Mouse (Mus musculus) limb, embryonic 10.5 days (tissue): ENCODE results near the gene Chmp4b. TPM values are rescaled to one million over a fixed set of nuclear protein-coding genes. Genes with fewer than 3 reads are reported as not detected.

Experiments used
- DNase-seq: peaks from one replicate; pipeline ENCODE4 v3.0.0-alpha.2; 2017; ENCODE audit warnings: low spot score
- H3K27ac ChIP-seq: fragments of 300-500 bp; sonication (generic); 2 replicates; pipeline ENCODE4 v1.5.1; 2016; ENCODE audit warnings: mild to moderate bottlenecking
- H3K27me3 ChIP-seq: fragments of 300-500 bp; sonication (generic); 2 replicates; pipeline ENCODE4 v1.6.1; 2016; ENCODE audit warnings: low read depth, mild to moderate bottlenecking; ENCODE audit not compliant: poor library complexity, severe bottlenecking
- H3K36me3 ChIP-seq: fragments of 300-500 bp; sonication (generic); 2 replicates; pipeline ENCODE4 v1.6.1; 2016; ENCODE audit warnings: mild to moderate bottlenecking, moderate library complexity
- H3K4me1 ChIP-seq: fragments of 300-500 bp; sonication (generic); 2 replicates; pipeline ENCODE4 v1.6.1; 2016
- H3K4me3 ChIP-seq: fragments of 300-500 bp; sonication (generic); 2 replicates; pipeline ENCODE4 v1.5.1; 2016; ENCODE audit warnings: mild to moderate bottlenecking, moderate library complexity
- H3K9me3 ChIP-seq: fragments of 300-500 bp; sonication (generic); replicated peaks from 2 replicates; pipeline ENCODE4 v1.6.1; 2016; ENCODE audit warnings: mild to moderate bottlenecking
- WGBS: fragments of 180-500 bp; shearing (Covaris S2); methylation state at CpG from one replicate; pipeline ENCODE4 v1.1.7; 2016; 5-methylcytosine and 5-hydroxymethylcytosine counted together
- polyA plus RNA-seq: library from polyadenylated mRNA; unstranded; fragments of >200 nt; fragmentation: Nextera tagmentation; extraction: Ambion mirVana; gene quantifications from 2 replicates; pipeline ENCODE4 v1.2.1, GENCODE M21; 2016

The Chmp4b gene
- polyA plus RNA-seq, 1 experiment from 2014 or later: 14.6 TPM

GRCm38 (mm10) chr2:154650404-154650803, 1.1 kb upstream of the Chmp4b start:
- Histone ChIP-seq H3K27me3 (no peaks in the 10 kb centered on the region), H3K9me3 (no peaks in the 10 kb centered on the region), H3K4me1 (0 out of 2 replicates have a peak, but pooled peaks cover 5% of the 10 kb centered on the region), H3K4me3 (no peak overlapping the region), H3K27ac (no peak overlapping the region), H3K36me3 (peaks cover 7% of the 10 kb centered on the region)
- WGBS: 90% methylated on average over 3 of the region's 3 CpGs
- DNase-seq: no peak

GRCm38 (mm10) chr2:154654976-154655375, 3.5 kb downstream of the Chmp4b start:
- H3K9me3 ChIP-seq: no peaks in the 10 kb centered on the region
- no peak overlapping the region for H3K27ac ChIP-seq
- DNase-seq: no peak
- H3K36me3 ChIP-seq: peaks cover 6% of the 10 kb centered on the region; the same call in 1 of the 2 replicates
- H3K4me1 ChIP-seq: peaks cover 30% of the 10 kb centered on the region
- 94% methylated on average over 12 of the region's 12 CpGs for WGBS
- H3K27me3 ChIP-seq: no peaks in the 10 kb centered on the region
- H3K4me3 ChIP-seq: no peak overlapping the region

- WGBS: 64% methylated on average over 2 of the region's 2 CpGs
- Histone ChIP-seq H3K27ac (peak overlapping the region; percentile 93), H3K36me3 (peaks cover 16% of the 10 kb centered on the region), H3K4me3 (peak overlapping the region; percentile 97), H3K9me3 (no peaks in the 10 kb centered on the region), H3K4me1 (peaks cover 30% of the 10 kb centered on the region), H3K27me3 (no peaks in the 10 kb centered on the region)
- no peak for DNase-seq
Measured at GRCm38 (mm10) chr2:154655878-154656414, 4.4 kb downstream of the Chmp4b start.

GRCm38 (mm10) chr2:154656710-154657485, 5.4 kb downstream of the Chmp4b start:
- no peaks in the 10 kb centered on the region for H3K9me3 ChIP-seq
- 1% methylated on average over 67 of the region's 67 CpGs for WGBS
- H3K27me3 ChIP-seq: no peaks in the 10 kb centered on the region
- peaks cover 30% of the 10 kb centered on the region for H3K4me1 ChIP-seq
- H3K27ac ChIP-seq: peak overlapping the region; percentile 93
- peak; percentile 94 for DNase-seq
- H3K36me3 ChIP-seq: peaks cover 25% of the 10 kb centered on the region
- peak overlapping the region; percentile 97 for H3K4me3 ChIP-seq

DNA sequence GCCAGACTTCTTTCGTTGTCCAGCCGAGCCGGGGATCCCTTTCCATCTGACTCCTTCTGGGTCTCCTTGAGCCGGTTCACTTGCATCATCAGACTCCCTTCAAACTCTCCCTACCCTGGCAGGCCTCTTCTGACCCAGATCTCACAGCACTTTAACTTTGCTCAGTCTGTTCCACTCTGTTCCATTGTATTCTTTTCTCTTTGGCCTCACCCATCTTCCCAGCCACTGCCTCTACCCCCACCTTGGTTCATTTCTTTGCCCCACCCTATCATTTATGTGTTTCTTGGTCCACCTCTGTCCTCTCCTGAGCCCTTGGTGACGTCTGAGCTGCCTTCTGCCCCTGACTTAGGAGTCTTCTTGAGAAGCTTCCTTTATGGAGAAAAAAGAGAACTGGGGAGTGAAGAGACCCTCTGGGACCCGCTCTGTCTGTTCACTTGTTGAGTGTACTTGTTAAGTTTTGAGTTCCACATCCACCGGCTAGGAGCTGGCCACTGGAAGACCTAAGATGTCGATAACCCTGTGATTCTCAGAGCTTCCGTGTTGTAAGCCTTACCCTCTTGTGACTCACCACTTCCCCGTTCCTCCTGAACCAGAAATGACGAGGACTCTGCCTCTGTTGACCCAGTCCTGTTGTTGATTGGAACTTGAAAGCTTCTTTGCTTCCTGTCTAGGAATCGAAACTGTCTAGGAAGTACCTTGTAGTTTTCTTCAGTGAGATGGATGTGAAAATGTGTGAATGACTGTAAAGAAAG, 6.2 kb downstream of the Chmp4b start:
- H3K9me3 ChIP-seq: no peaks in the 10 kb centered on the region
- peaks cover 30% of the 10 kb centered on the region for H3K4me1 ChIP-seq
- DNase-seq: peak; percentile 40
- peak overlapping the region; percentile 93 for H3K27ac ChIP-seq
- H3K36me3 ChIP-seq: peaks cover 30% of the 10 kb centered on the region
- peak overlapping the region; percentile 97 for H3K4me3 ChIP-seq
- no peaks in the 10 kb centered on the region for H3K27me3 ChIP-seq
- WGBS: 22% methylated on average over 12 of the region's 12 CpGs

DNA sequence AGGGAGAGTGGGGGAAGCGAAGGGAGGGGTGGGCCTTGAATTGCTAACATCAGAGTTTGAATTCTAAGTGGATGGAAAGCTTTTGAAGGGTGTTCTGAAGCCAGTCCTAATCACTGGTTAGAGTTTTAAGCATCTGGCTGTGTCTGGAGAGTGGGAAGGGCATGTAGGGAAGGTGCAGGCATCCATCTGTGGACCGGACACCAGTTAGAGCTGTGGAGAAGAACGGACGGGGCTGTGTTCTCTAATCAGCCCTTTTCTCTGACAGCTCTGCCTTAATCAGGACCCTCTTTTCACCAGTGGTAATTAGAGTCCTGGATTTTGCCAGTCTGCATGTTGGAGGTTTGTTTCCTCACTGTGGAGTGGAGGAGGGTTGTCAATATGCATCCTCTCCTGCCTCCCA, 7.6 kb downstream of the Chmp4b start:
- no peak overlapping the region; the same call in 1 of the 2 replicates for H3K4me3 ChIP-seq

DNA sequence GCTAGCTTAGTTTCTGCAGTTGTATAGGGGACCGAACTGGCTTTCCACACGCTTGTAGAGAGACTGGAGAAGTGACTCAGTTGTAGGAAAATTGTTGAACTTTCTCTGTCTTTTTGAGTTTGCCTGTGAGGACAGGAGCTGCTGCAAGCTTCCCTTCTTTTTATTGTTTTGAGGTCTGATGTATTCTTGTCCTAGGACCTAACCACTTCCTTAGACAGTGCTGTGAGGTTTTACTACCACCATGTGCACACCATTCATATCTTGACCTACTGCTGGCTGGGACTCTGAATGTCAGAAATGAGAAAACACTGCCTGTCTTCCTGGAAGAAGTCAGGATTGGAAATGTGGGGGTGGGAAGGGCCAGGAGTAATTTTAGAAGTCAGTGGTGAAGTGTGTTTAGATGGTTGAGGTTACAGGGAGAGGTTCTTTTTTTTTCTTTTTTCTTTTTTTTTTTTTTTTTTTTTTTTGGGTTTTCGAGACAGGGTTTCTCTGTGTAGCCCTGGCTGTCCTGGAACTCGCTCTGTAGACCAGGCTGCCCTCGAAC, 8.1 kb downstream of the Chmp4b start:
- Histone ChIP-seq H3K27me3 (no peaks in the 10 kb centered on the region), H3K4me1 (peaks cover 30% of the 10 kb centered on the region), H3K4me3 (no peak overlapping the region), H3K27ac (no peak overlapping the region), H3K9me3 (no peaks in the 10 kb centered on the region), H3K36me3 (peaks cover 40% of the 10 kb centered on the region)
- 87% methylated on average over 5 of the region's 5 CpGs for WGBS
- DNase-seq: no peak

More for the DNA sequence above, 7.6 kb downstream of the Chmp4b start:
- Histone ChIP-seq H3K9me3 (no peaks in the 10 kb centered on the region), H3K27ac (no peak overlapping the region), H3K27me3 (no peaks in the 10 kb centered on the region), H3K36me3 (peaks cover 36% of the 10 kb centered on the region), H3K4me1 (peaks cover 30% of the 10 kb centered on the region)
- DNase-seq: no peak
- 89% methylated on average over 4 of the region's 4 CpGs for WGBS

- Histone ChIP-seq H3K9me3 (no peaks in the 10 kb centered on the region), H3K27me3 (no peaks in the 10 kb centered on the region), H3K27ac (no peak overlapping the region), H3K4me3 (no peak overlapping the region), H3K4me1 (0 out of 2 replicates have a peak, but pooled peaks cover 2% of the 10 kb centered on the region), H3K36me3 (peaks cover 46% of the 10 kb centered on the region)
- no peak for DNase-seq
- WGBS: 69% methylated on average over 7 of the region's 7 CpGs
Measured at GRCm38 (mm10) chr2:154668680-154669079, 17.2 kb downstream of the Chmp4b start.

GRCm38 (mm10) chr2:154670106-154670505, 18.6 kb downstream of the Chmp4b start:
- DNase-seq: no peak
- H3K27ac ChIP-seq: no peak overlapping the region
- H3K36me3 ChIP-seq: peaks cover 39% of the 10 kb centered on the region
- H3K27me3 ChIP-seq: no peaks in the 10 kb centered on the region
- 0 out of 2 replicates have a peak, but pooled peaks cover 2% of the 10 kb centered on the region for H3K4me1 ChIP-seq
- 75% methylated on average over 4 of the region's 4 CpGs for WGBS
- no peaks in the 10 kb centered on the region for H3K9me3 ChIP-seq
- no peak overlapping the region for H3K4me3 ChIP-seq

DNA sequence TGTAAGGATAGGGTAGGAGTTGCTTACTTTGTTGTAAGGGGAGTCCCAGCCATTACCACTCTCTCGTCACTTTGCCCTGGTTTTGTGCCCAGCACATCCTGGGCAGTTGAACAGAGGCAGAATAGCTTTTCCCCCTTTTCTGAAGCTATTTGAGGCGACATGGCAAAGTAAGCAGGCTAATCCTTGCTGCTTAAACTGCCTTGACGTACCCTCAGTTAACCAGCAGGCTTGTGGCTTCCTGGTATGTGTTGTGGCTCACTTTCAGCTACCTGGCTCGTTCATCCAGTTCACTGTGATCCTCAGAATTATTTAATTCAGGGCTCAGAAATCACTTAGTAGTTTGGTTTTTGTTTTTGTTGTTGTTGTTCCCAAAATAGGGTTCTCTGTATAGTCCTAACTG, 19.2 kb downstream of the Chmp4b start:
- H3K9me3 ChIP-seq: no peaks in the 10 kb centered on the region
- peaks cover 39% of the 10 kb centered on the region for H3K36me3 ChIP-seq
- DNase-seq: no peak
- no peak overlapping the region for H3K4me3 ChIP-seq
- H3K4me1 ChIP-seq: 0 out of 2 replicates have a peak, but pooled peaks cover 2% of the 10 kb centered on the region
- 88% methylated on average over 4 of the region's 4 CpGs for WGBS
- no peak overlapping the region for H3K27ac ChIP-seq
- no peaks in the 10 kb centered on the region for H3K27me3 ChIP-seq

GRCm38 (mm10) chr2:154674008-154674407, 22.5 kb downstream of the Chmp4b start:
- Histone ChIP-seq H3K4me1 (peaks cover 13% of the 10 kb centered on the region), H3K27me3 (no peaks in the 10 kb centered on the region), H3K36me3 (peaks cover 28% of the 10 kb centered on the region), H3K9me3 (no peaks in the 10 kb centered on the region), H3K27ac (no peak overlapping the region), H3K4me3 (no peak overlapping the region)
- no peak for DNase-seq
- 73% methylated on average over 4 of the region's 4 CpGs for WGBS

GRCm38 (mm10) chr2:154676653-154677609, 25.4 kb downstream of the Chmp4b start:
- no peaks in the 10 kb centered on the region for H3K27me3 ChIP-seq
- no peaks in the 10 kb centered on the region for H3K9me3 ChIP-seq
- H3K36me3 ChIP-seq: peaks cover 21% of the 10 kb centered on the region
- WGBS: 74% methylated on average over 19 of the region's 19 CpGs
- peak overlapping the region; percentile 22; the same call in 1 of the 2 replicates for H3K4me3 ChIP-seq
- peak overlapping the region; percentile 68; the same call in 1 of the 2 replicates for H3K27ac ChIP-seq
- peaks cover 20% of the 10 kb centered on the region for H3K4me1 ChIP-seq
- DNase-seq: no peak
